Mouse (Mus musculus): Measurements from ENCODE around the gene Ncor2. TPM values are rescaled to one million over a fixed set of nuclear protein-coding genes. Genes with fewer than 3 reads are reported as not detected.

Gene Ncor2
- polyA plus RNA-seq, 1 experiment, result 46.9 TPM

DNA sequence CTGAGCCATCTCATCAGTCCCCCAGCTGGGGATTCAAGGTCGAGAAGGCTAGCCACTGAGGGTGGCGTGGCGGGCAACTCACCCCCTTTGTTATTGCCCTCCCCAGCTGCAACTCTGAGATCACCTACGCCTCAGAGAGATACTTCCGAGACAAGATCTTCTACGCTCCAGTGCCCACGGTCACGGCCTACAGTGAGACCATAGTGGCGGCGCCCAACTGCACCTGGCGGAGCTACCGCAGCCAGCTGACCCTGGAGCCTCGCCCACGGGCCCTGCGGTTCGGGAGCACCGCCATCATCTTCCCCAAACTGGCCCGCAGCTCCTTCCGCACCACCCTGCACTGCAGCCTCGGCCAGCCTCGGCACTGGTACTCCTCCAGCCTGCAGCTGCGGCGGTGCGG lies 167.9 kb downstream of the Ncor2 start:
- 88% methylated on average over 24 of the region's 24 CpGs for WGBS
- Histone ChIP-seq H3K4me3 (replicated peaks; ENCODE audit: control insufficient read depth, low read depth, low read length) (no peak overlapping the region), H3K4me1 (ENCODE audit: control insufficient read depth, insufficient read depth, low read length) (no peaks in the 10 kb centered on the region), H3K27ac (ENCODE audit: control insufficient read depth, insufficient read depth, low read depth, low read length, poor library complexity) (no peak overlapping the region)
- TF ChIP-seq CTCF (IDR thresholded peaks at IDR 0.05; ENCODE audit: control insufficient read depth, insufficient read depth, low read length), result no peak
- TF ChIP-seq POLR2A (IDR thresholded peaks at IDR 0.05; ENCODE audit: borderline replicate concordance, control insufficient read depth, low read depth, low read length), result no peak

DNA sequence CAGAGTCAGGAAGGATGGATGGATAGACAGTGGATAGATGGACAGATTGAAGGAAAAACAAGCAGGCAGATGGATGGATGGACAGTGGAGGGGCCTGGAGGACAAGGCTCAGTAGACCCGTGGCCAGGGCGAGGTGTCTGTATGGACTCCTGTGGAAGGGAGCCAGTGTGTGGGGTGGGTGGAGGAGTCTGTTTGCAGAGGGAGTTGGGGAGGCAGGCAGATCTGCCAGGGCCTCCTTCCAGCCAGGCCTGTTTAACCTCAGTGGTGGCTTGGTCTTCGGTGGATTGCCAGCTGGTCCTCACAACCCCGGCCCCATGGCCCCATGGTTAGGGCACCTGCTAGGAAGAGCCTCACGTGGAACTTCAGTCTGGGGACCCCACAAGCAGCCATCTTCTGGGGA lies 172.1 kb downstream of the Ncor2 start:
- H3K4me1 ChIP-seq (ENCODE audit: control insufficient read depth, insufficient read depth, low read length), result no peaks in the 10 kb centered on the region
- H3K4me3 ChIP-seq (replicated peaks; ENCODE audit: control insufficient read depth, low read depth, low read length), result no peak overlapping the region
- 74% methylated on average over 5 of the region's 5 CpGs for WGBS
- no peak overlapping the region for H3K27ac ChIP-seq (ENCODE audit: control insufficient read depth, insufficient read depth, low read depth, low read length, poor library complexity)
- TF ChIP-seq POLR2A (IDR thresholded peaks at IDR 0.05; ENCODE audit: borderline replicate concordance, control insufficient read depth, low read depth, low read length), result no peak
- no peak for TF ChIP-seq CTCF (IDR thresholded peaks at IDR 0.05; ENCODE audit: control insufficient read depth, insufficient read depth, low read length)

DNA sequence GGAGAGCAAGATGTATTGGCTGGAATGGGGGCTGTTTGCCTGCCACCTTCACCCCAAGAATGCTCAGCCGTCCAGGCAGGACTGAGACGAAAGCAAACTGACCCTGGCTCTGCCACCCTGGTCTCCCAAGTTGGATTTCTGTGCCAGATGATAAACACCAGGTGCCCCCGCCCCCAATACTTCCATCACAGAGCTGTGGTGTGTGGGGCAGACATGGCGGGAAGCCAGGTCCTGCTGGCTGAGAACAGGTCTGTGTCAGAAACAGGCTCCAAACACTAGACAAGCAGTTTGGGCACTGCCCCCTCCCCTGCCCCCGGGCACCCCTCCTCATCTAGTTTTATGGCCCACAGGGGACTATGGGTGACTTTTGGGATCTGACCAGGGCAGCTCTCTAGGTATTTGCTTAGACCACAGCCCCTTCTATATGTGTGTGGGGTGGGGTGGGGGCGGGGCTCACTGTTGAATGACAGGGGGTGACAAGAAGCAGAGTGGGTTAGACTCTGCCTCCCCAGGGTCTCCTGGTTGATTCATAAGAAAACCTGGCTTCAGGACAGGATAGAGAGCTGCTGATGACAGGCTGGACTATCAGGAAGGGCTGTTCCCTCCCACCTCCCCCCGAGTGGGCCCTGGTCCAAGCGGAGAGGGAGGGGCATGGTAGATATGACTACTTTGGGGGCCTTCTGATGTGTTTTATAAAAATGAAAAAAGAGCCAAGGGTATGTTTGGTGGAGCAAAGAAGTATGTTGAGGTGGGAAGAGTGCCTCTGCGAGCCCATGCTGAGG lies 173.0 kb downstream of the Ncor2 start:
- TF ChIP-seq CTCF (IDR thresholded peaks at IDR 0.05; ENCODE audit: control insufficient read depth, insufficient read depth, low read length), result no peak
- no peak for TF ChIP-seq POLR2A (IDR thresholded peaks at IDR 0.05; ENCODE audit: borderline replicate concordance, control insufficient read depth, low read depth, low read length)
- no peaks in the 10 kb centered on the region for H3K4me1 ChIP-seq (ENCODE audit: control insufficient read depth, insufficient read depth, low read length)
- no peak overlapping the region for H3K27ac ChIP-seq (ENCODE audit: control insufficient read depth, insufficient read depth, low read depth, low read length, poor library complexity)
- no peak overlapping the region for H3K4me3 ChIP-seq (replicated peaks; ENCODE audit: control insufficient read depth, low read depth, low read length)
- WGBS, result 58% methylated on average over 9 of the region's 9 CpGs

DNA sequence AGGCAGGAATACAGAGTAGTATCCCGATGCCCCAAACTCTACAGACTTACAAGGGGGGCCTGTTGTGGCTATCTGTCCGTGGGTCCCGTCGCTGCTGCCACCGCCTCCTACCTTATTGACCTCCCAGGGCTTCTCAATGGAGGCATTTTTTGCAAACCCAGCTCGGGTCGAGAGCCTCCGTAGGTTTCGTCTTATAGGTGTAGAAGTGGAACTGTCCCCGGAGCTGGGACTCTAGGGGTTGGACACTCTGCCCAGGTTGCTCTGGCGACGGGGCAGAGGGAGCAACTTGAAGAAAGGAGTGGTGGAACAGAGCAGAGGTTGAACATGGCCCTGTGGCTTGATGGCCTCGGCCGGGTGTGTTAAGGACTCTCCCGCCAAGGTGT lies 175.2 kb downstream of the Ncor2 start:
- TF ChIP-seq POLR2A (IDR thresholded peaks at IDR 0.05; ENCODE audit: borderline replicate concordance, control insufficient read depth, low read depth, low read length) (no peak), CTCF (IDR thresholded peaks at IDR 0.05; ENCODE audit: control insufficient read depth, insufficient read depth, low read length) (no peak)
- Histone ChIP-seq H3K4me3 (replicated peaks; ENCODE audit: control insufficient read depth, low read depth, low read length) (no peak overlapping the region), H3K4me1 (ENCODE audit: control insufficient read depth, insufficient read depth, low read length) (no peaks in the 10 kb centered on the region), H3K27ac (ENCODE audit: control insufficient read depth, insufficient read depth, low read depth, low read length, poor library complexity) (no peak overlapping the region)
- 27% methylated on average over 15 of the region's 15 CpGs for WGBS

DNA sequence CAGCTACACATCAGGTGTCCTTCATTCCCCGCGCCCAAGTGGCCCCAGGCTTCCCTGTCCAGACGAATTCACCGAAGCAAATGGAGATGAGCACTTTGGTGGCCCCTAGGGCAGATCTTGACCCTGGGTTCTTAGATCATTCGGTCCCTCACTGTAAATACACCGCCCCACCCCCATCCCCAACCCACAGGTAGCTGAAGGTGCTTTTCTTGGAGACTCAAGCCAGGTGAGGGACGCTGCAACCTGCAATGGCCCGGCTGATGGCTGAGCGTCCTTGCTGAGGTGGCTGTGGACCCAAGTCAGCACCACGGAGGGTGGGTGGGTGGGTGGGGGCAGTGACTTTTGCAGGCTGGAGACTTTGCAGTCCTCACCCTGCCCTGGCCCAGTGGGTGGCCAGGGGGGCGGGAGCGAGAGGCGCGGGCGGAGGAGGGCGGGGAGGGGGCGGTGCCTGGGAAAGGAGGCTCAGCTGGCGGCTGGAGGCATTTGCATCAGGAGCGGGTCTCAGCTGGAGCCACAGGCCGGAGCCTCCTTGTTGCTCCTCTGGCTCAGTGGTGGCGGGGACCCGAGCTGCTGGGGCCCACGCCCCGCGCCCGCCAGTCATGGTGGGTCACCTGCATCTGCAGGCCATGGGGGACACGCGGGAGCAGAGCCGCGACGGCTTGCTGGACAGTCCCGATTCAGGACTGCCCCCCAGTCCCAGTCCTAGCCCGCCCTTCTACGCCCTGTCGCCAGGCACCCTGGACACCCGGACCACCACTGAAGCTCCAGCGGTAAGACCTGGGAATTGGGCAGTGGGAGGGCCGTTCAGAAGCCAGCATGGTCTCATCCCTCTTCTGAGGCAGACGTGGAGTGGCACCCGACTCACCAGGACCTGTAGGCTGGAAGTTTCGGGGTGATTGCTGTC lies 175.8 kb downstream of the Ncor2 start, which contains the start of gene Rflna:
Gene Rflna (plus strand): TSS at position 253 of the 904 bp plus-strand sequence.
- no peak within 1 kb of the TSS for H3K4me3 ChIP-seq (replicated peaks; ENCODE audit: control insufficient read depth, low read depth, low read length)
- H3K4me1 ChIP-seq (ENCODE audit: control insufficient read depth, insufficient read depth, low read length), result no peaks in the 10 kb centered on the region
- no peak within 1 kb of the TSS for H3K27ac ChIP-seq (ENCODE audit: control insufficient read depth, insufficient read depth, low read depth, low read length, poor library complexity)
- TF ChIP-seq POLR2A (IDR thresholded peaks at IDR 0.05; ENCODE audit: borderline replicate concordance, control insufficient read depth, low read depth, low read length) (no peak), CTCF (IDR thresholded peaks at IDR 0.05; ENCODE audit: control insufficient read depth, insufficient read depth, low read length) (no peak)
- WGBS, result 14% methylated on average over 41 of the region's 41 CpGs

DNA sequence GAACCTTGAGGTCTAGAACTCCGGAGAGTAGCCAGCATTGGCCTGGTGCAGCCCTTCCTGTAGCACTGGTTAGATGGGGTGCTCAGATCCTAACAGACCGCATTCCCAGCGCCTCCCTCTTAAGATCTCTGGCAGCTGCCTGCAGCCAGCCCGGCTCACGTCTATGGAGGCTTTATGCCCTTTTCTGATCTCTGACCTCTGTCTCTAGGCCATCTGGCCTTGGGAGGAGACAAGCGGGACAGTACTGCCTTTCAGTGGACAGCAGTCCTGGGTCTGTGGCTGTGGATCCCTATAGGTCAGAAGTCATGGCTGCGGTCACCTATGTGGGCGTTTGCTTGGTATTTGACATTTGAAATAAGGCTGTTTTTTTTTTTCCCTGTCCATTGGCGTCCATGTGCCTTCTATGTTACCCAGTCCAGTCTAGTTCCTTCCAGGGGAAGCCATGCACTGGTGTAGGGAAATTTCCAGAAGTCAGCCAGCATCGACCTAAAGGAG lies 178.2 kb downstream of the Ncor2 start:
- TF ChIP-seq CTCF (IDR thresholded peaks at IDR 0.05; ENCODE audit: control insufficient read depth, insufficient read depth, low read length), result no peak
- no peak for TF ChIP-seq POLR2A (IDR thresholded peaks at IDR 0.05; ENCODE audit: borderline replicate concordance, control insufficient read depth, low read depth, low read length)
- H3K27ac ChIP-seq (ENCODE audit: control insufficient read depth, insufficient read depth, low read depth, low read length, poor library complexity), result no peak overlapping the region
- no peaks in the 10 kb centered on the region for H3K4me1 ChIP-seq (ENCODE audit: control insufficient read depth, insufficient read depth, low read length)
- WGBS, result 80% methylated on average over 10 of the region's 10 CpGs
- no peak overlapping the region for H3K4me3 ChIP-seq (replicated peaks; ENCODE audit: control insufficient read depth, low read depth, low read length)

DNA sequence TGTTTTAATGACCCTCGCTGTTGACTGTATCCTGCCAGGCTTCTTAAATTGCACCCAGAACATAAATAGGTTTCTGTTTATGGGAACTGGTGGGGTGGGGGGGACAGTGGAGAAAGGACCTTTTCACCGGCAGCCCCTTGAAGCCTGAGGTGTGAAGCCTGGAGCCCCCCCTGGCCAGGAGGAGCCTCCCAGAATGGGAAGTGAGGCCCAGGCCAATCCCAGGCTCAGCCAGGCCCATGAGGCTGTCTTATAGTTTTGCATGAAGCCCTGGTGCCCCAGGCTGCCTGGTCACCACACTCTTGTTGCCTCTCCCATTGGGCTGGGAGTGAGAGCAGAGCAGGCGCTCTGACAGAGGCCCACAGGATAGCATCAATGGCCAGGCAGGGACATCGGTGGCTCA lies 181.1 kb downstream of the Ncor2 start:
- 84% methylated on average over 4 of the region's 4 CpGs for WGBS
- TF ChIP-seq POLR2A (IDR thresholded peaks at IDR 0.05; ENCODE audit: borderline replicate concordance, control insufficient read depth, low read depth, low read length) (no peak), CTCF (IDR thresholded peaks at IDR 0.05; ENCODE audit: control insufficient read depth, insufficient read depth, low read length) (no peak)
- Histone ChIP-seq H3K4me1 (ENCODE audit: control insufficient read depth, insufficient read depth, low read length) (no peaks in the 10 kb centered on the region), H3K4me3 (replicated peaks; ENCODE audit: control insufficient read depth, low read depth, low read length) (no peak overlapping the region), H3K27ac (ENCODE audit: control insufficient read depth, insufficient read depth, low read depth, low read length, poor library complexity) (no peak overlapping the region)

DNA sequence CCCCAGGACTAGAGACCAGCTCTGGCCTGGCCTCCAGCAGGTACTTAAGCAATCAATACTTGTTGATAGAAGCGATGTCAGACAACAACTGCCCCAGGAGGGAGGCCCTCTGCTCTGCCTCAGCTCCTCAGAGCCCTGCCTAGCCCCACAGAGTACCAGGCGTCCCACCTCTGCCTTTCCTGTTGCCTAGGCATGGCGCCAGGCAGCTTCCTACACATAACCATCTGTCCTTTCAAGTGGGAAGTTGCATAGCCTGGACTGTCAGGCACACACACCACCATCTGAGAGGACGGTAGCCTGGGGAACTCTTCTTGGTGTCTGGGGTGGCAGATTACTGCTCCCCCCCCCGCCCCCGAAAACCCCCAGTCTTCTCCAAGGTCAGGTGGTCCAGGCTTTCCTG lies 182.2 kb downstream of the Ncor2 start:
- H3K4me1 ChIP-seq (ENCODE audit: control insufficient read depth, insufficient read depth, low read length), result no peaks in the 10 kb centered on the region
- 7% methylated on average over 6 of the region's 6 CpGs for WGBS
- TF ChIP-seq POLR2A (IDR thresholded peaks at IDR 0.05; ENCODE audit: borderline replicate concordance, control insufficient read depth, low read depth, low read length) (no peak), CTCF (IDR thresholded peaks at IDR 0.05; ENCODE audit: control insufficient read depth, insufficient read depth, low read length) (no peak)
- no peak overlapping the region for H3K4me3 ChIP-seq (replicated peaks; ENCODE audit: control insufficient read depth, low read depth, low read length)
- H3K27ac ChIP-seq (ENCODE audit: control insufficient read depth, insufficient read depth, low read depth, low read length, poor library complexity), result no peak overlapping the region
